Mouse (Mus musculus) hindbrain, embryonic 14.5 days (tissue): ENCODE results near the gene Med13l. TPM values are rescaled to one million over a fixed set of nuclear protein-coding genes. Genes with fewer than 3 reads are reported as not detected.
"Not testable (repeated sequence)": the region's sequence is repeated elsewhere in the genome, so short reads cannot be mapped to it uniquely, and the experiment has no call there.

Experiments used
- ATAC-seq: fragments of 200-750 bp; cut with Nextera tagmentation; 2 replicates; pipeline ENCODE4 v1.8.0; 2017; ENCODE audit warnings: moderate number of reproducible peaks, mild to moderate bottlenecking, moderate TSS enrichment, moderate library complexity; ENCODE audit not compliant: low FRiP score
- DNase-seq: peaks from one replicate; pipeline ENCODE4 v3.0.0-alpha.2; 2015; ENCODE audit warnings: low spot score
- H3K27ac ChIP-seq: fragments of 300-500 bp; sonication (generic); 2 replicates; pipeline ENCODE4 v1.5.1; 2014; ENCODE audit warnings: mild to moderate bottlenecking, moderate library complexity
- H3K27me3 ChIP-seq: fragments of 300-500 bp; sonication (generic); 2 replicates; pipeline ENCODE4 v1.6.1; 2014; ENCODE audit warnings: mild to moderate bottlenecking, low read length, mixed read lengths; ENCODE audit not compliant: control insufficient read depth, insufficient read depth
- H3K36me3 ChIP-seq: fragments of 300-500 bp; sonication (generic); replicated peaks from 2 replicates; pipeline ENCODE4 v1.6.1; 2014; ENCODE audit not compliant: control insufficient read depth, insufficient read depth
- H3K4me1 ChIP-seq: fragments of 300-500 bp; sonication (generic); replicated peaks from 2 replicates; pipeline ENCODE4 v1.6.1; 2014; ENCODE audit warnings: antibody characterized with exemption, low read length, mixed read lengths; ENCODE audit not compliant: control insufficient read depth, insufficient read depth
- H3K4me2 ChIP-seq: fragments of 300-500 bp; sonication (generic); replicated peaks from 2 replicates; pipeline ENCODE4 v1.6.1; 2014; ENCODE audit warnings: mild to moderate bottlenecking, moderate library complexity
- H3K4me3 ChIP-seq: fragments of 300-500 bp; sonication (generic); replicated peaks from 2 replicates; pipeline ENCODE4 v1.5.1; 2014; ENCODE audit warnings: mild to moderate bottlenecking, low read length
- H3K9ac ChIP-seq: fragments of 300-500 bp; sonication (generic); 2 replicates; pipeline ENCODE4 v1.6.1; 2014
- H3K9me3 ChIP-seq: fragments of 300-500 bp; sonication (generic); 2 replicates; pipeline ENCODE4 v1.6.1; 2016; ENCODE audit warnings: low read length; ENCODE audit not compliant: control insufficient read depth
- WGBS: fragments of 180-500 bp; shearing (Covaris S2); extraction: QIAGEN DNeasy Blood & Tissue Kit; methylation state at CpG from one replicate; pipeline ENCODE4 v1.1.7; 2014; 5-methylcytosine and 5-hydroxymethylcytosine counted together
- polyA plus RNA-seq: library from polyadenylated mRNA; unstranded; fragments of >200 nt; fragmentation: Nextera tagmentation; extraction: Ambion mirVana; gene quantifications from 2 replicates; pipeline ENCODE4 v1.2.1, GENCODE M21; 2014

The Med13l gene
- polyA plus RNA-seq, 1 experiment from 2014 or later = 18.0 TPM

DNA sequence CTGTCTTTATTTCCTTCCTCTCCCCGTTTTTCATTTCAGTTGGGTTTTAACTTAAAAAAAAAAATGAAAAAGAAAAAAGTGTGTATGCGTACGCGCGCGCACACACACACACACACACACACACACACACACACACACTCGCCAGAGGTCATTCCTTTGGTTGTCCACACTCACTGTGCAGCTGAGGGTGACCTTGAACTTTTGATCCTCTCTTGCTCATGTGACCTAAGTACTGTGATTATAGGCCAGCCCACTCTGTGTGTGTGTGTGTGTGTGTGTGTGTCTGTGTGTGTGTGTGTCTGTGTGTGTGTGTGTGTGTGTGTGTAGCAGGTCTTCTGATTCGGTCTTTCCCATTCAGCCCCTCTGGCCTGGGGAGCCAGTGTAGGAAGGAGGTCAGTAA lies 84.0 kb downstream of the Med13l start:
- 87% methylated on average over 8 of the region's 8 CpGs for WGBS

DNA sequence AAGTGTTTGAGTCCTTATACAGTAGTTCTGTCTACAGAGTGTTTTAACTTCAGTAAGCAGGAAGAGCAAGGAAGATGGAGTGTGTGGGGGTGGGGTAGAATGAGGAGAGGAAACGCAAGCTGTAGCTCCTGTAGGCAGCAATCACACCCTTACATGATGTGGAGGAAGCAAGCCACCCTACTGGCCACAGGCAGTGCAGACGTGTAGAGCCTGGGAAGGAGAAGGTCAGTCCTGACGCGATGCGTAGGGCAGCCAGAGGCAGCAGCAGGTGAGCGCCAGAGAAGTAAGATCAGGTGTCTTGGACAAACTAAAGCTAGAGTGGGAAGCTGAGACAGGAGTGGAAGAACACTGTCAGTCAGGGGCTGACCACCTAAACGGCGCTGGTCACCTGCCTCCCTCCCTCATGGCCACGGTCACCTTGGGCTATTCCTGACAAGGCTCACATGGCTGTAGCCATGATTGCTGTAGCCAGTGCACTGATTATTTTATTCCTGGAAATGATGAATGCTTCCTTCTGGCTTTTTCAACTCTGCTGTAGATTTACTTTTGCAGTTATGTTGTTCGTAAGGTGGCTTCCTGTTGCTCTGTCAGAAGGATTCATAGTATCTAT lies 84.8 kb downstream of the Med13l start:
- Histone ChIP-seq H3K27ac (no peak overlapping the region), H3K9me3 (no peaks in the 10 kb centered on the region), H3K4me1 (peaks cover 15% of the 10 kb centered on the region; the same call in 1 of the 2 replicates), H3K36me3 (no peaks in the 10 kb centered on the region), H3K9ac (no peak overlapping the region), H3K4me2 (no peak overlapping the region), H3K4me3 (no peak overlapping the region), H3K27me3 (no peaks in the 10 kb centered on the region)
- DNase-seq (no peak), ATAC-seq (no peak)
- 88% methylated on average over 10 of the region's 10 CpGs for WGBS

More for the DNA sequence above, 84.0 kb downstream of the Med13l start:
- Histone ChIP-seq H3K4me3 (no peak overlapping the region), H3K36me3 (no peaks in the 10 kb centered on the region), H3K9ac (no peak overlapping the region), H3K4me2 (no peak overlapping the region), H3K27me3 (no peaks in the 10 kb centered on the region), H3K27ac (no peak overlapping the region), H3K9me3 (no peaks in the 10 kb centered on the region), H3K4me1 (peaks cover 15% of the 10 kb centered on the region; the same call in 1 of the 2 replicates)
- ATAC-seq (no peak), DNase-seq (no peak)

DNA sequence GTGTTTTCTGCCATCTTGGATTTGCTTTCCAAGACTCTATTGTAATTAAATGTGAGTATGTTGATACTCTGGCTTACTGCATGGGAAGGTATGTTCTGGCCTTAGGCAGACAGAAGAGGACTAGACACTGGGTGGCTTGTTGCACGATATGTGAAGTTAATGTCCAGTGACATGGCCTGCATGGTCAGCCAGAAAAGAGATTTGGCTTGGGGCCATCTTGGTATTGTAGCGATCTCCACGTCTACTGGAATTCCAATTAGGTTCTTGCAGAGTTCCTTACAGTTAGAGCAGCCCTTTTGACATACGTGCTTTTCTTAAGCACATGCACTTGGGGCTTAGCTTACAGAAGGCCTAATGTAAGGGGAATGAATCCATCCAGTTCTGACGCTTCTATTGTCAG lies 86.4 kb downstream of the Med13l start:
- Histone ChIP-seq H3K9ac (no peak overlapping the region), H3K4me2 (no peak overlapping the region), H3K27ac (no peak overlapping the region), H3K4me1 (peaks cover 15% of the 10 kb centered on the region; the same call in 1 of the 2 replicates), H3K4me3 (no peak overlapping the region), H3K36me3 (no peaks in the 10 kb centered on the region), H3K9me3 (no peaks in the 10 kb centered on the region), H3K27me3 (no peaks in the 10 kb centered on the region)
- DNase-seq (no peak), ATAC-seq (no peak)
- WGBS = 63% methylated on average over 5 of the region's 5 CpGs

DNA sequence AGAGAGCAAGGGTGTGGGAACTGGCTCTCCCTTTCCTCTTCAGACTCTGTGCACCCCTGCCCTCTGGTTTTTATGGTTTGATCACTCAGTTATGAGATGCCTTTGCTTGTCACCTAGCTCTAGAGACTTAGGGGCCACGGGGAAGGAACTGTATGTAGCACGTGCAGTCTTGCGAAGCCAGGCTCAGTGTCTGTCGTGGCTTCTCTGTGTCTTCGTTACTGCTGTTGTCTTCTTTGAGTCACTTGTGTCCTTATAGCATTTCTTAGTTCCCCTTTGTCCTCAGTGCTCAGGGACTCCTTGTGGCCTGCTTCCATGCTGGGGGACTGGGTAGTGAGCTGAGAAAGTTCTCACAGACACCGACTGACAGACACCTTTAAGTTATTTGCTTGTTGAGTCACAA lies 86.9 kb downstream of the Med13l start:
- Histone ChIP-seq H3K9ac (no peak overlapping the region), H3K27me3 (no peaks in the 10 kb centered on the region), H3K4me3 (no peak overlapping the region), H3K27ac (no peak overlapping the region), H3K4me2 (no peak overlapping the region), H3K36me3 (no peaks in the 10 kb centered on the region), H3K4me1 (peaks cover 15% of the 10 kb centered on the region; the same call in 1 of the 2 replicates), H3K9me3 (no peaks in the 10 kb centered on the region)
- DNase-seq = no peak
- ATAC-seq = no peak
- WGBS = 52% methylated on average over 6 of the region's 6 CpGs

DNA sequence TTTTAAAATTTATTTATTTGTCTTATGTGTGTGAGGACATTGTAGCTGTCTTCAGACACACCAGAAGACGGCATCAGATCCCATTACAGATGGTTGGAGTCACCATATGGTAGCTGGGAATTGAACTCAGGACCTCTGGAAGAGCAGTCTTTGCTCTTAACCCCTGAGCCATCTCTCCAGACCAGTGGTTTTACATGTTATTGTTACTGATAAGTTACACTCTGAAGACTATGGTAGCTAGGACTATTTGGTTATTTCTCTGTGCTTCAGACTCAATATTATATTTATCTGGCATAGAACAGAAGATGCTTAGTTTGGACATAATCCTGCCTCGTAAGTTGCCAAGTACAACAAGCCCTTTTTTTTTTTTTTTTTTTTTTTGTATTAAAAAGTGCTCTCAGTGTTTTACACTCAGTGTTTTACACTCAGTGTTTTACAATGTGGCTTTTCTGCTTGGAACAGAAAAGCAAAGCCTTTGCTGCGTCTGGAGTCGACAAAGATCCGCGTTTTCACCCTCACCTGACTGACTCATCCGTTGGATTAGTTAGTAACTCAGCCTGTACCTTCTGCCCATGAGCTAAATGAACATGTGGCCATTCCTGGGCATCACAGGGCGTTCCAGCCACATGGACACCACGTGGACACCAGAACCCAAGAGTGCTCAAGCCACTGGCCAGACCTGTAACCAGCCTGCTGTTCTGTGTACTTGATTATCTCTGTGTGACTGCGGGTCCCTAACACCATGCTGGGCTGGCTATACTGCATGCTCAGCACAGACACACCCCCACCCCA lies 88.9 kb downstream of the Med13l start:
- Histone ChIP-seq H3K4me3 (no peak overlapping the region), H3K9me3 (no peaks in the 10 kb centered on the region), H3K27ac (no peak overlapping the region), H3K4me2 (no peak overlapping the region), H3K9ac (no peak overlapping the region), H3K27me3 (no peaks in the 10 kb centered on the region), H3K36me3 (no peaks in the 10 kb centered on the region), H3K4me1 (peaks cover 15% of the 10 kb centered on the region; the same call in 1 of the 2 replicates)
- ATAC-seq = no peak
- DNase-seq = no peak
- WGBS = 82% methylated on average over 10 of the region's 10 CpGs

DNA sequence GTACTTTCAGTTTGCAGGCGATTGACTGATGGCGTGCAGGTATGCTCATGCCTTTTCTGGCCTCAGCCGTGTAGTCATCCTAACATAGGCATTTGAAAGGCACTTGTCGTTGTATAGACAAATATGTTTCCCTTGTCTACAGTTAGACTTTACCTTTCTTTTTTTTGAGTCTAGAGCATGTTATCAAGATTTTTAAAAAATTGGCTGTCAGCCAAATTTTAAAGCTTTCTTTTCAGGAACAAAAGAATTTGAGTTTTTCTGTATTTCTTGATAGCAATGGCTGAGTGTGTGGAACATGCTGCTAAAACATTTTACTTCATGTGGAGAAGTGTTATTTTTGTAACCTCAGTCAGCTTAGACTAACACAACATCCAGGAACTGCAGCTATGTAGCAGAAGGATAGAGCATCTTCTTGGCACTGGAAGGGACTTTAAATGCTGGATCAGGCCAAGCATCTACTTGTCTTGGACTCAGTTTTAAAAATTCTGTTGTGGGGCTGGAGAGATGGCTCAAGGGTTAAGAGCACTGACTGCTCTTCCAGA lies 89.6 kb downstream of the Med13l start:
- no peak for ATAC-seq
- no peaks in the 10 kb centered on the region for H3K27me3 ChIP-seq
- H3K36me3 ChIP-seq = no peaks in the 10 kb centered on the region
- no peak overlapping the region for H3K4me2 ChIP-seq
- peaks cover 15% of the 10 kb centered on the region; the same call in 1 of the 2 replicates for H3K4me1 ChIP-seq
- no peak overlapping the region for H3K9ac ChIP-seq
- 86% methylated on average over 4 of the region's 4 CpGs for WGBS
- H3K27ac ChIP-seq = no peak overlapping the region
- no peaks in the 10 kb centered on the region for H3K9me3 ChIP-seq
- H3K4me3 ChIP-seq = no peak overlapping the region
- no peak for DNase-seq

DNA sequence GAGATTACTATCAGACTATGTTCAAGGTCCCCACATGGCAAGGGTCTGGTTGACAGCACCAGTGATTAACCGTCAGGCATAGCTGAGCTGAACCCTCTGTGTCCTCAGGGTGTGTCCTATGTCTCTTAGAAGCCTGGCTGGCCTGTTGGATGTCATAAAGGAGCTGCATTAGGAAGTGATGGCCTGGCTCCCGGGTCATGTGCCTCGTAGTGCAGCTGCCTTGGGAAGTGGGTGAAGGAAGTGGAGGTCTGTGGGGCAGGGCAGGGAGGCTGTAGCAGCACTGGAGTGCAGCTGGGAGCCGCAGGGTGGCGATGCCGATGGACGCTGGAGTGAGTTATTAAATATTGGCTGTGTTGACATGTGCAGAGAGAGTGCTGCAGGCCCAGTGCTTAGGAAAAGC lies 90.3 kb downstream of the Med13l start:
- H3K9me3 ChIP-seq = no peaks in the 10 kb centered on the region
- H3K36me3 ChIP-seq = no peaks in the 10 kb centered on the region
- no peak overlapping the region for H3K9ac ChIP-seq
- no peak overlapping the region for H3K4me3 ChIP-seq
- H3K4me1 ChIP-seq = peaks cover 15% of the 10 kb centered on the region; the same call in 1 of the 2 replicates
- 66% methylated on average over 7 of the region's 7 CpGs for WGBS
- no peak for DNase-seq
- H3K27me3 ChIP-seq = no peaks in the 10 kb centered on the region
- H3K4me2 ChIP-seq = no peak overlapping the region
- ATAC-seq = no peak
- H3K27ac ChIP-seq = no peak overlapping the region

DNA sequence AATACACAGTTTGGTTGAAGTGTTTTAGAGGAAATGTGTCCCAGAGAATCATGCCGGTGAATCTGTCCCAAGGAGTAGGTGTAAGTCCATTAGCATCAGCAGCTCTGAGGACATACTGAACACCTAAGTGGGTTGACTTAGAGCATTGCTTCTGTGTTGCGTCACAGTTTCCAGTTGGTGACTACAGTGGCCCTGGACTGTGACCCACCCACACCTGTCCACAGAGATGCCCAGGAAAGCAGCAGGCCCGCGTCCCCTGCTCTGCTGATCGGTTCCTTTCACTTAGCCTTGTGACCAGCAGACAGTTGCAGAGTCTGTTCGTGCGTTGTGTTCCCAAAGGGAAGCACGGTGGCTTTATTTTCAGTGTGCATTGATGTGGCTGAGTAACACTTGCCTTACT lies 92.1 kb downstream of the Med13l start:
- no peak overlapping the region for H3K27ac ChIP-seq
- H3K4me3 ChIP-seq = no peak overlapping the region
- H3K4me2 ChIP-seq = no peak overlapping the region
- DNase-seq = no peak
- 86% methylated on average over 8 of the region's 8 CpGs for WGBS
- H3K9ac ChIP-seq = no peak overlapping the region
- H3K4me1 ChIP-seq = peaks cover 6% of the 10 kb centered on the region; the same call in 1 of the 2 replicates
- no peak for ATAC-seq
- H3K27me3 ChIP-seq = no peaks in the 10 kb centered on the region
- H3K9me3 ChIP-seq = no peaks in the 10 kb centered on the region
- H3K36me3 ChIP-seq = no peaks in the 10 kb centered on the region

DNA sequence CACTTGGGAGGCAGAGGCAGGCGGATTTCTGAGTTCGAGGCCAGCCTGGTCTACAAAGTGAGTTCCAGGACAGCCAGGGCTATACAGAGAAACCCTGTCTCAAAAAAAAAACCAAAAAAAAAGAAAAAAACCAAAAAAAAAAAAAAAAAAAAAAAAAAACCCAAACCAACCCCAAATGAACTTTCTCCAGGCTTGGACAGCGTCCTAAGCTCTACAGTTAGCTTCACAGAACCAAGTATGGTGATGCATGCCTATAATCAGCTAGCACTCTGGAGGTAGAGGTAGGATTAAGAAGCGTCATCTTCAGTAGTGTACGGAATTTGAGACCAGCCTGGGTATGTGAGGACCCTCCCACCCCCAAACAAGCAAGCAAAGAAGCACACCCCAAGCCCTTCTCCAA lies 92.6 kb downstream of the Med13l start:
- WGBS = 98% methylated on average over 5 of the region's 5 CpGs
- not testable (repeated sequence) for H3K4me1 ChIP-seq, H3K27ac ChIP-seq

More for the DNA sequence above, 92.6 kb downstream of the Med13l start:
- not testable (repeated sequence) for H3K4me3 ChIP-seq, H3K36me3 ChIP-seq, H3K27me3 ChIP-seq, DNase-seq, H3K9me3 ChIP-seq, H3K9ac ChIP-seq, H3K4me2 ChIP-seq, ATAC-seq
